Mouse (Mus musculus): ENCODE measurements at regions not wholly inside any gene's neighbourhood (a gene's known extent, or its start where the extent isn't known, plus 50 kb on each side); places are given as distances from the start of the nearest gene placed in this dataset.
A peak's percentile ranks its signal among the peaks of the same experiment; 100 is the strongest.

- Histone ChIP-seq H3K27me3 (replicated peaks) (no peaks in the 10 kb centered on the region), H3K9me3 (no peaks in the 10 kb centered on the region), H3K27ac (no peak overlapping the region), H3K4me1 (no peaks in the 10 kb centered on the region), H3K9ac (no peak overlapping the region), H3K4me3 (no peak overlapping the region), H3K4me2 (replicated peaks) (no peak overlapping the region), H3K36me3 (no peaks in the 10 kb centered on the region)
- WGBS: 41% methylated on average over 5 of the region's 5 CpGs
- ATAC-seq (ENCODE audit: low FRiP score, low read depth): peak; percentile 29; the same call in 1 of the 2 replicates
Observed at GRCm38 (mm10) chr15:13590864-13591263, 417.4 kb upstream of the Cdh6 start.

GRCm38 (mm10) chr15:13583300-13583699, 409.8 kb upstream of the Cdh6 start:
- Histone ChIP-seq H3K4me2 (replicated peaks) (no peak overlapping the region), H3K36me3 (no peaks in the 10 kb centered on the region), H3K9me3 (no peaks in the 10 kb centered on the region), H3K9ac (no peak overlapping the region), H3K4me1 (no peaks in the 10 kb centered on the region), H3K4me3 (no peak overlapping the region), H3K27ac (no peak overlapping the region), H3K27me3 (replicated peaks) (no peaks in the 10 kb centered on the region)
- no peak for ATAC-seq (ENCODE audit: low FRiP score, low read depth)
- WGBS: 60% methylated on average over 4 of the region's 4 CpGs

GRCm38 (mm10) chr15:13582134-13582533, 408.7 kb upstream of the Cdh6 start:
- H3K4me3 ChIP-seq: no peak overlapping the region
- no peaks in the 10 kb centered on the region for H3K27me3 ChIP-seq (replicated peaks)
- H3K27ac ChIP-seq: no peak overlapping the region
- 90% methylated on average over 3 of the region's 3 CpGs for WGBS
- H3K9ac ChIP-seq: no peak overlapping the region
- no peaks in the 10 kb centered on the region for H3K9me3 ChIP-seq
- ATAC-seq (ENCODE audit: low FRiP score, low read depth): no peak
- no peaks in the 10 kb centered on the region for H3K4me1 ChIP-seq
- no peaks in the 10 kb centered on the region for H3K36me3 ChIP-seq
- no peak overlapping the region for H3K4me2 ChIP-seq (replicated peaks)

GRCm38 (mm10) chr15:13573621-13574020, 400.1 kb upstream of the Cdh6 start:
- H3K4me3 ChIP-seq: no peak overlapping the region
- ATAC-seq (ENCODE audit: low FRiP score, low read depth): no peak
- H3K27ac ChIP-seq: no peak overlapping the region
- H3K9ac ChIP-seq: no peak overlapping the region
- WGBS: 95% methylated on average over 3 of the region's 3 CpGs
- H3K4me1 ChIP-seq: no peaks in the 10 kb centered on the region
- H3K27me3 ChIP-seq (replicated peaks): no peaks in the 10 kb centered on the region
- no peaks in the 10 kb centered on the region for H3K36me3 ChIP-seq
- no peak overlapping the region for H3K4me2 ChIP-seq (replicated peaks)
- no peaks in the 10 kb centered on the region for H3K9me3 ChIP-seq

- H3K27me3 ChIP-seq (replicated peaks): no peaks in the 10 kb centered on the region
- no peak overlapping the region for H3K4me3 ChIP-seq
- H3K9ac ChIP-seq: no peak overlapping the region
- ATAC-seq (ENCODE audit: low FRiP score, low read depth): no peak
- no peaks in the 10 kb centered on the region for H3K4me1 ChIP-seq
- H3K27ac ChIP-seq: no peak overlapping the region
- H3K36me3 ChIP-seq: no peaks in the 10 kb centered on the region
- no peak overlapping the region for H3K4me2 ChIP-seq (replicated peaks)
- H3K9me3 ChIP-seq: no peaks in the 10 kb centered on the region
Observed at GRCm38 (mm10) chr15:13560920-13561319, 387.4 kb upstream of the Cdh6 start.

GRCm38 (mm10) chr15:13549207-13549837, 375.8 kb upstream of the Cdh6 start:
- Histone ChIP-seq H3K4me2 (replicated peaks) (no peak overlapping the region), H3K9me3 (no peaks in the 10 kb centered on the region), H3K9ac (no peak overlapping the region), H3K36me3 (no peaks in the 10 kb centered on the region), H3K27ac (no peak overlapping the region), H3K4me1 (no peaks in the 10 kb centered on the region), H3K4me3 (no peak overlapping the region), H3K27me3 (replicated peaks) (no peaks in the 10 kb centered on the region)
- no peak for ATAC-seq (ENCODE audit: low FRiP score, low read depth)
- 66% methylated on average over 8 of the region's 8 CpGs for WGBS

GRCm38 (mm10) chr15:13540026-13540425, 366.6 kb upstream of the Cdh6 start:
- H3K36me3 ChIP-seq: no peaks in the 10 kb centered on the region
- H3K4me2 ChIP-seq (replicated peaks): no peak overlapping the region
- H3K9me3 ChIP-seq: no peaks in the 10 kb centered on the region
- no peak overlapping the region for H3K9ac ChIP-seq
- no peak for ATAC-seq (ENCODE audit: low FRiP score, low read depth)
- H3K4me1 ChIP-seq: no peaks in the 10 kb centered on the region
- H3K27ac ChIP-seq: no peak overlapping the region
- no peak overlapping the region for H3K4me3 ChIP-seq
- no peaks in the 10 kb centered on the region for H3K27me3 ChIP-seq (replicated peaks)

- Histone ChIP-seq H3K4me2 (replicated peaks) (no peak overlapping the region), H3K4me1 (no peaks in the 10 kb centered on the region), H3K4me3 (no peak overlapping the region), H3K36me3 (no peaks in the 10 kb centered on the region), H3K27ac (no peak overlapping the region), H3K9me3 (no peaks in the 10 kb centered on the region), H3K27me3 (replicated peaks) (no peaks in the 10 kb centered on the region), H3K9ac (no peak overlapping the region)
- 58% methylated on average over 2 of the region's 2 CpGs for WGBS
- ATAC-seq (ENCODE audit: low FRiP score, low read depth): no peak
Observed at GRCm38 (mm10) chr15:13534017-13534416, 360.5 kb upstream of the Cdh6 start.

- no peaks in the 10 kb centered on the region for H3K4me1 ChIP-seq
- H3K27me3 ChIP-seq (replicated peaks): no peaks in the 10 kb centered on the region
- 31% methylated on average over 3 of the region's 3 CpGs for WGBS
- no peak overlapping the region for H3K4me2 ChIP-seq (replicated peaks)
- H3K4me3 ChIP-seq: no peak overlapping the region
- ATAC-seq (ENCODE audit: low FRiP score, low read depth): no peak
- no peaks in the 10 kb centered on the region for H3K9me3 ChIP-seq
- H3K9ac ChIP-seq: no peak overlapping the region
- H3K36me3 ChIP-seq: no peaks in the 10 kb centered on the region
- H3K27ac ChIP-seq: no peak overlapping the region
Observed at GRCm38 (mm10) chr15:13529960-13530359, 356.5 kb upstream of the Cdh6 start.

GRCm38 (mm10) chr15:13529050-13529449, 355.6 kb upstream of the Cdh6 start:
- ATAC-seq (ENCODE audit: low FRiP score, low read depth): no peak
- Histone ChIP-seq H3K36me3 (no peaks in the 10 kb centered on the region), H3K9ac (no peak overlapping the region), H3K9me3 (no peaks in the 10 kb centered on the region), H3K4me3 (no peak overlapping the region), H3K27ac (no peak overlapping the region), H3K4me2 (replicated peaks) (no peak overlapping the region), H3K27me3 (replicated peaks) (no peaks in the 10 kb centered on the region), H3K4me1 (no peaks in the 10 kb centered on the region)
- WGBS: 88% methylated on average over 4 of the region's 4 CpGs

Measured in neural tube, embryonic 12.5 days (tissue).